Mouse (Mus musculus) hindbrain, embryonic 14.5 days (tissue): ENCODE results near the gene Zfp442. TPM values are rescaled to one million over a fixed set of nuclear protein-coding genes. Genes with fewer than 3 reads are reported as not detected.
"Not testable (repeated sequence)": the region's sequence is repeated elsewhere in the genome, so short reads cannot be mapped to it uniquely, and the experiment has no call there.

ENCODE experiments used
- ATAC-seq: fragments of 200-750 bp; cut with Nextera tagmentation; 2 replicates; pipeline ENCODE4 v1.8.0; 2017; ENCODE audit warnings: moderate number of reproducible peaks, mild to moderate bottlenecking, moderate TSS enrichment, moderate library complexity; ENCODE audit not compliant: low FRiP score
- DNase-seq: peaks from one replicate; pipeline ENCODE4 v3.0.0-alpha.2; 2015; ENCODE audit warnings: low spot score
- H3K27ac ChIP-seq: fragments of 300-500 bp; sonication (generic); 2 replicates; pipeline ENCODE4 v1.5.1; 2014; ENCODE audit warnings: mild to moderate bottlenecking, moderate library complexity
- H3K27me3 ChIP-seq: fragments of 300-500 bp; sonication (generic); 2 replicates; pipeline ENCODE4 v1.6.1; 2014; ENCODE audit warnings: mild to moderate bottlenecking, low read length, mixed read lengths; ENCODE audit not compliant: control insufficient read depth, insufficient read depth
- H3K36me3 ChIP-seq: fragments of 300-500 bp; sonication (generic); replicated peaks from 2 replicates; pipeline ENCODE4 v1.6.1; 2014; ENCODE audit not compliant: control insufficient read depth, insufficient read depth
- H3K4me1 ChIP-seq: fragments of 300-500 bp; sonication (generic); replicated peaks from 2 replicates; pipeline ENCODE4 v1.6.1; 2014; ENCODE audit warnings: antibody characterized with exemption, low read length, mixed read lengths; ENCODE audit not compliant: control insufficient read depth, insufficient read depth
- H3K4me2 ChIP-seq: fragments of 300-500 bp; sonication (generic); replicated peaks from 2 replicates; pipeline ENCODE4 v1.6.1; 2014; ENCODE audit warnings: mild to moderate bottlenecking, moderate library complexity
- H3K4me3 ChIP-seq: fragments of 300-500 bp; sonication (generic); replicated peaks from 2 replicates; pipeline ENCODE4 v1.5.1; 2014; ENCODE audit warnings: mild to moderate bottlenecking, low read length
- H3K9ac ChIP-seq: fragments of 300-500 bp; sonication (generic); 2 replicates; pipeline ENCODE4 v1.6.1; 2014
- H3K9me3 ChIP-seq: fragments of 300-500 bp; sonication (generic); 2 replicates; pipeline ENCODE4 v1.6.1; 2016; ENCODE audit warnings: low read length; ENCODE audit not compliant: control insufficient read depth
- WGBS: fragments of 180-500 bp; shearing (Covaris S2); extraction: QIAGEN DNeasy Blood & Tissue Kit; methylation state at CpG from one replicate; pipeline ENCODE4 v1.1.7; 2014; 5-methylcytosine and 5-hydroxymethylcytosine counted together
- polyA plus RNA-seq: library from polyadenylated mRNA; unstranded; fragments of >200 nt; fragmentation: Nextera tagmentation; extraction: Ambion mirVana; gene quantifications from 2 replicates; pipeline ENCODE4 v1.2.1, GENCODE M21; 2014

Zfp442 gene
- polyA plus RNA-seq, 1 experiment from 2014 or later, result 7.9 TPM

- DNase-seq (no peak), ATAC-seq (peak; percentile 67; the same call in 1 of the 2 replicates)
- WGBS, result 13% methylated on average over 4 of the region's 4 CpGs
- Histone ChIP-seq H3K9me3 (no peaks in the 10 kb centered on the region), H3K4me3 (peak overlapping the region; percentile 59), H3K4me1 (no peaks in the 10 kb centered on the region; the same call in 1 of the 2 replicates), H3K36me3 (no peaks in the 10 kb centered on the region), H3K9ac (peak overlapping the region; percentile 83; the same call in 1 of the 2 replicates), H3K4me2 (peak overlapping the region; percentile 52), H3K27me3 (no peaks in the 10 kb centered on the region), H3K27ac (peak overlapping the region; percentile 41; the same call in 1 of the 2 replicates)
Measured at GRCm38 (mm10) chr2:150362878-150363229, 88.4 kb downstream of the Zfp442 start.

DNA sequence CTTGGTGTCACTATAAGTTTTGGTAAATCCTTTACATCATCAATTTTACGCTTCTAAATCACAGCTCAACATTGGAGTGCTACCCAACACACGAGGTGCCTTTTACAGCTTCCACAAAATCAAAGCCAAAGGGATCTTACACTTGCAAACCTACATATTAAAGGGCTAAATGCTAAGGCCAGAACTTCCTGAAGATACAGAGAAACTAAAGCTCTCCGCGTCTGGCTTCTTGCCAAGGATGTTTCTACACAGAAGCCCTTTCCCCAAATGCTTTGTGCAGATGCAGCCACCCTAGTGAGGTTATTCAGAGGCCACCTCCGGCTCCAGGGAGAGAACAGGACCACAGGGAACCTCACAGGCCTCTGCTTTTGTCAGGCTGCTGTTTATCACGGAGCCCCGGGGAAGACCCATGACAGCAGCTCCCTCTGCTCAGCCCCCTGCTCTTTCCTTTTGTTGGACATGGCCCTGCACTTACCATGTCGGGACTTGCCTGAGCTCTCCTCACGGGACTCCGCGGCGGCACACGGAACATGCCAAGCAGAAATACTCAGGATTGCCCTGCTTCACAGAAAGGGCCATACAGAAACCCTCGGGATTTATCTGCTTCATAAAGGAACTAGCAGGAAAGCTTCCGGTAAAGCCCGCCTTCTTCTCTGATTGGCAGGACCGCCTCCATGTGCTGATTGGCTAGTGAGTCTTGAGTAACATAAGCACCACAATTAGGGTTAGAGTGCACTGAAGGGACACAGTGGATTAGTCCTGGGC lies 89.0 kb downstream of the Zfp442 start, which contains the start of gene 3300002I08Rik:
3300002I08Rik (minus strand) TSS at position 653 of the 765 bp plus-strand sequence.
- not testable (repeated sequence) for H3K4me1 ChIP-seq, H3K27me3 ChIP-seq, H3K9me3 ChIP-seq, H3K36me3 ChIP-seq
- Histone ChIP-seq H3K27ac (peak within 1 kb of the TSS; percentile 88), H3K4me2 (peak within 1 kb of the TSS; percentile 52), H3K9ac (peak within 1 kb of the TSS; percentile 83), H3K4me3 (peak within 1 kb of the TSS; percentile 59)
- WGBS, result 3% methylated on average over 16 of the region's 17 CpGs
- peak; percentile 99 for ATAC-seq
- peak; percentile 87 for DNase-seq

Other genes with a start within 250 kb of the Zfp442 start
- 12.2 TPM in 2 replicates for gene Zfp937, start 233.4 kb downstream of the Zfp442 start, polyA plus RNA-seq
- gene Gm21994, start 195.9 kb downstream of the Zfp442 start, polyA plus RNA-seq, result 1.8 and 1.9 TPM in 2 replicates
- gene Gm14124, start 194.0 kb downstream of the Zfp442 start, polyA plus RNA-seq, result 0.07 TPM in 1 of 2 replicates, not detected in the other
- gene Gm10130, start 127.8 kb downstream of the Zfp442 start, polyA plus RNA-seq, result 0.87 TPM in 1 of 2 replicates, not detected in the other
- 13.9 and 16.0 TPM in 2 replicates for gene 3300002I08Rik, start 88.7 kb downstream of the Zfp442 start, polyA plus RNA-seq
- 0.08 and 0.13 TPM in 2 replicates for gene Zfp345, start 33.6 kb upstream of the Zfp442 start, polyA plus RNA-seq
- gene Cst7, start 118.9 kb upstream of the Zfp442 start, polyA plus RNA-seq, result 0.43 and 0.54 TPM in 2 replicates
- 41.6 and 42.6 TPM in 2 replicates for gene Apmap, start 157.1 kb upstream of the Zfp442 start, polyA plus RNA-seq
- gene Acss1, start 217.0 kb upstream of the Zfp442 start, polyA plus RNA-seq, result 14.8 and 18.2 TPM in 2 replicates
- 0.05 TPM in 2 replicates for gene Vsx1, start 237.9 kb upstream of the Zfp442 start, polyA plus RNA-seq